Mouse (Mus musculus) MEL (cell line): Measurements from ENCODE around the gene Alg9. TPM values are rescaled to one million over a fixed set of nuclear protein-coding genes. Genes with fewer than 3 reads are reported as not detected.

Experiments used
- DNase-seq: peaks from one replicate; pipeline ENCODE4 v3.0.0; 2011; ENCODE audit warnings: low read depth, low spot score
- H3K27ac ChIP-seq: 2 replicates; pipeline ENCODE4 v1.5.1; 2012; ENCODE audit warnings: low read depth, mild to moderate bottlenecking, control low read depth, low read length, moderate library complexity; ENCODE audit not compliant: control insufficient read depth
- H3K27me3 ChIP-seq, 2 experiments: fragments of 150-350 bp in 1 of 2; sonication (generic) in 1 of 2; 2 replicates each; pipeline ENCODE4 v1.6.1; 2012; ENCODE audit warnings: low read length in 2 of 2, mild to moderate bottlenecking in 2 of 2, improper control_type of control experiment in 1 of 2, moderate library complexity in 1 of 2; ENCODE audit not compliant: insufficient read depth in 2 of 2, control insufficient read depth in 1 of 2
- H3K36me3 ChIP-seq, 2 experiments: 2 replicates each; pipeline ENCODE4 v1.6.1; 2012 to 2014; ENCODE audit warnings: low read length in 2 of 2, improper control_type of control experiment in 1 of 2, inconsistent platforms in 1 of 2, mild to moderate bottlenecking in 1 of 2; ENCODE audit not compliant: insufficient read depth in 2 of 2, control insufficient read depth in 1 of 2
- H3K4me1 ChIP-seq, 2 experiments: fragments of 150-350 bp in 1 of 2; sonication (generic) in 1 of 2; 2 replicates each; pipeline ENCODE4 v1.6.1; 2012; ENCODE audit warnings: low read length in 2 of 2, improper control_type of control experiment in 1 of 2, mild to moderate bottlenecking in 1 of 2; ENCODE audit not compliant: insufficient read depth in 2 of 2, control insufficient read depth in 1 of 2
- H3K4me3 ChIP-seq, 2 experiments: fragments of 150-350 bp in 1 of 2; sonication (generic) in 1 of 2; 2 replicates each; pipeline ENCODE4 v1.5.1; 2012; ENCODE audit warnings: low read depth in 2 of 2, low read length in 2 of 2, mild to moderate bottlenecking in 2 of 2, moderate library complexity in 2 of 2, control low read depth in 1 of 2, improper control_type of control experiment in 1 of 2; ENCODE audit not compliant: control insufficient read depth in 1 of 2, insufficient read depth in 1 of 2
- H3K79me2 ChIP-seq: 2 replicates; pipeline ENCODE4 v1.6.1; 2012; ENCODE audit warnings: mild to moderate bottlenecking, low read length, moderate library complexity; ENCODE audit not compliant: control insufficient read depth, poor library complexity, insufficient read depth
- H3K9ac ChIP-seq: 2 replicates; pipeline ENCODE4 v1.6.1; 2012; ENCODE audit warnings: low read depth, mild to moderate bottlenecking, control low read depth, low read length, moderate library complexity; ENCODE audit not compliant: control insufficient read depth, poor library complexity, severe bottlenecking
- H3K9me3 ChIP-seq: fragments of 150-350 bp; sonication (generic); replicated peaks from 2 replicates; pipeline ENCODE4 v1.6.1; 2012; ENCODE audit warnings: mild to moderate bottlenecking, low read length, improper control_type of control experiment, moderate library complexity; ENCODE audit not compliant: insufficient read depth
- BHLHE40 ChIP-seq: IDR thresholded peaks from 2 replicates; pipeline ENCODE4 v1.6.1; 2012; ENCODE audit warnings: low read depth, mild to moderate bottlenecking, inconsistent platforms, low read length, improper control_type of control experiment, borderline replicate concordance
- CHD1 ChIP-seq: IDR thresholded peaks from 2 replicates; pipeline ENCODE4 v1.6.1; 2012; ENCODE audit warnings: low read depth, mild to moderate bottlenecking, inconsistent platforms, low read length, improper control_type of control experiment
- CHD2 ChIP-seq: IDR thresholded peaks from 2 replicates; pipeline ENCODE4 v1.6.1; 2011; ENCODE audit warnings: low read length, improper control_type of control experiment
- E2F4 ChIP-seq: IDR thresholded peaks from 2 replicates; pipeline ENCODE4 v1.6.1; 2011; ENCODE audit warnings: low read depth, low read length, improper control_type of control experiment, borderline replicate concordance
- GABPA ChIP-seq: IDR thresholded peaks from 2 replicates; pipeline ENCODE4 v1.6.1; 2012; ENCODE audit warnings: low read depth, mild to moderate bottlenecking, inconsistent platforms, low read length, improper control_type of control experiment, moderate library complexity
- MAX ChIP-seq: IDR thresholded peaks from 2 replicates; pipeline ENCODE4 v1.6.1; 2011; ENCODE audit warnings: low read length, improper control_type of control experiment
- MXI1 ChIP-seq: IDR thresholded peaks from 2 replicates; pipeline ENCODE4 v1.6.1; 2011; ENCODE audit warnings: mild to moderate bottlenecking, low read depth, low read length, improper control_type of control experiment
- MYB ChIP-seq: IDR thresholded peaks from 2 replicates; pipeline ENCODE4 v1.6.1; 2011; ENCODE audit warnings: mild to moderate bottlenecking, low read depth, low read length, improper control_type of control experiment
- NRF1 ChIP-seq: IDR thresholded peaks from 2 replicates; pipeline ENCODE4 v1.6.1; 2014; ENCODE audit warnings: low read depth, mild to moderate bottlenecking, inconsistent platforms, low read length, improper control_type of control experiment, moderate library complexity; ENCODE audit not compliant: poor library complexity, insufficient read depth, severe bottlenecking
- POLR2A ChIP-seq, 2 experiments: IDR thresholded peaks; 2 replicates each; pipeline ENCODE4 v1.6.1; 2011 to 2012; ENCODE audit warnings: low read length in 2 of 2, mild to moderate bottlenecking in 2 of 2, control low read depth in 1 of 2, improper control_type of control experiment in 1 of 2, low read depth in 1 of 2, moderate library complexity in 1 of 2; ENCODE audit not compliant: control insufficient read depth in 1 of 2, insufficient read depth in 1 of 2, poor library complexity in 1 of 2
- POLR2AphosphoS2 ChIP-seq: IDR thresholded peaks from 2 replicates; pipeline ENCODE4 v1.6.1; 2011; ENCODE audit warnings: low read length, improper control_type of control experiment
- RAD21 ChIP-seq: IDR thresholded peaks from 2 replicates; pipeline ENCODE4 v1.6.1; 2011; ENCODE audit warnings: mild to moderate bottlenecking, low read depth, low read length, improper control_type of control experiment
- SIN3A ChIP-seq: IDR thresholded peaks from 2 replicates; pipeline ENCODE4 v1.6.1; 2012; ENCODE audit warnings: low read length, improper control_type of control experiment, inconsistent platforms
- TAL1 ChIP-seq: IDR thresholded peaks from 2 replicates; pipeline ENCODE4 v1.6.1; 2012; ENCODE audit warnings: mild to moderate bottlenecking, inconsistent platforms, low read length, moderate library complexity, mixed read lengths
- TBP ChIP-seq: IDR thresholded peaks from 2 replicates; pipeline ENCODE4 v1.8.0; 2011; ENCODE audit warnings: low read depth, low read length, improper control_type of control experiment
- TCF12 ChIP-seq: IDR thresholded peaks from 2 replicates; pipeline ENCODE4 v1.6.1; 2014; ENCODE audit warnings: low read depth, mild to moderate bottlenecking, inconsistent platforms, low read length, improper control_type of control experiment, moderate library complexity
- USF1 ChIP-seq: IDR thresholded peaks from 2 replicates; pipeline ENCODE4 v1.6.1; 2014; ENCODE audit warnings: low read depth, mild to moderate bottlenecking, inconsistent platforms, low read length, improper control_type of control experiment, moderate library complexity
- USF2 ChIP-seq, 2 experiments: IDR thresholded peaks; 2 replicates each; pipeline ENCODE4 v1.6.1; 2011 to 2012; ENCODE audit warnings: improper control_type of control experiment in 2 of 2, low read length in 2 of 2, borderline replicate concordance in 1 of 2, inconsistent platforms in 1 of 2, low read depth in 1 of 2, mild to moderate bottlenecking in 1 of 2; ENCODE audit not compliant: insufficient read depth in 1 of 2
- ZC3H11A ChIP-seq: IDR thresholded peaks from 2 replicates; pipeline ENCODE4 v1.6.1; 2012; ENCODE audit warnings: low read depth, mild to moderate bottlenecking, inconsistent platforms, low read length, improper control_type of control experiment
- ZMIZ1 ChIP-seq: IDR thresholded peaks from 2 replicates; pipeline ENCODE4 v1.6.1; 2012; ENCODE audit warnings: low read depth, mild to moderate bottlenecking, inconsistent platforms, low read length, improper control_type of control experiment, moderate library complexity
- ZNF384 ChIP-seq: IDR thresholded peaks from 2 replicates; pipeline ENCODE4 v1.6.1; 2012; ENCODE audit warnings: low read depth, mild to moderate bottlenecking, inconsistent platforms, low read length, improper control_type of control experiment
- polyA plus RNA-seq, 2 experiments: library from polyadenylated mRNA; stranded (reverse) in 1 of 2; unstranded in 1 of 2; fragments of >175 nt in 1 of 2; fragments of >200 nt in 1 of 2; gene quantifications; 2 replicates each; pipeline versions ENCODE4 v1.2.1 to v1.2.4; 2012; ENCODE audit warnings: low replicate concordance in 2 of 2, low read depth in 1 of 2; ENCODE audit not compliant: insufficient read length in 2 of 2, insufficient read depth in 1 of 2, missing spikeins in 1 of 2
- total RNA-seq: library from RNA; depleted of rRNA; stranded (reverse); fragments of 300-350 nt; gene quantifications from 2 replicates; pipeline ENCODE4 v1.2.3, GENCODE M21; 2012

Gene Alg9
- total and polyA plus RNA-seq, 3 experiments, result 23.3 to 46.7 TPM; not detected in 1

GRCm38 (mm10) chr9:50816512-50816911, 41.7 kb downstream of the Alg9 start:
- no peak for TF ChIP-seq BHLHE40
- TF ChIP-seq NRF1, result no peak
- TF ChIP-seq USF2 (IDR thresholded peaks at IDR 0.05; ENCODE audit: borderline replicate concordance in 1 of 2, insufficient read depth in 1 of 2, low read depth in 1 of 2, low read length in 2 of 2), result no peak
- no peak for TF ChIP-seq MYB
- TF ChIP-seq SIN3A, result no peak
- TF ChIP-seq ZC3H11A, result no peak
- TF ChIP-seq ZNF384, result no peak
- no peak for TF ChIP-seq E2F4
- TF ChIP-seq POLR2A (IDR thresholded peaks at IDR 0.05; ENCODE audit: control insufficient read depth in 1 of 2, insufficient read depth in 1 of 2, low read depth in 1 of 2, low read length in 2 of 2, poor library complexity in 1 of 2), result no peak
- TF ChIP-seq TAL1, result no peak
- no peak for TF ChIP-seq RAD21
- TF ChIP-seq TBP, result no peak
- TF ChIP-seq GABPA, result no peak
- no peak for TF ChIP-seq MAX
- no peak for TF ChIP-seq USF1
- TF ChIP-seq POLR2AphosphoS2, result no peak
- TF ChIP-seq CHD2, result no peak
- TF ChIP-seq TCF12, result no peak
- Histone ChIP-seq H3K27me3 (no peaks in the 10 kb centered on the region), H3K79me2 (no peaks in the 10 kb centered on the region), H3K36me3 (peaks cover 0 to 15% of the 10 kb centered on the region in 2 experiments; a peak in 3 of 4 replicates), H3K27ac (no peak overlapping the region), H3K9ac (no peak overlapping the region), H3K4me3 (no peak overlapping the region), H3K4me1 (peaks cover 2 to 12% of the 10 kb centered on the region in 2 experiments; a peak in 3 of 4 replicates), H3K9me3 (no peaks in the 10 kb centered on the region)
- no peak for DNase-seq

GRCm38 (mm10) chr9:50818050-50818449, 43.2 kb downstream of the Alg9 start:
- H3K27me3 ChIP-seq, result no peaks in the 10 kb centered on the region
- no peaks in the 10 kb centered on the region for H3K4me1 ChIP-seq
- H3K36me3 ChIP-seq, result peaks cover 0 to 2% of the 10 kb centered on the region in 2 experiments; a peak in 3 of 4 replicates
- H3K27ac ChIP-seq, result no peak overlapping the region
- no peaks in the 10 kb centered on the region for H3K79me2 ChIP-seq
- H3K4me3 ChIP-seq, result no peak overlapping the region
- H3K9ac ChIP-seq, result no peak overlapping the region
- DNase-seq, result no peak
- H3K9me3 ChIP-seq, result no peaks in the 10 kb centered on the region
- TF ChIP-seq ZC3H11A (no peak), TCF12 (no peak), MXI1 (no peak), CHD1 (no peak), USF2 (IDR thresholded peaks at IDR 0.05; ENCODE audit: borderline replicate concordance in 1 of 2, insufficient read depth in 1 of 2, low read depth in 1 of 2, low read length in 2 of 2) (no peak), CHD2 (no peak), ZMIZ1 (no peak)
